Mouse (Mus musculus): ENCODE results near the gene Capn2. TPM values are rescaled to one million over a fixed set of nuclear protein-coding genes. Genes with fewer than 3 reads are reported as not detected.

The Capn2 gene
- polyA plus RNA-seq, 1 experiment from 2014 or later: 116 TPM

DNA sequence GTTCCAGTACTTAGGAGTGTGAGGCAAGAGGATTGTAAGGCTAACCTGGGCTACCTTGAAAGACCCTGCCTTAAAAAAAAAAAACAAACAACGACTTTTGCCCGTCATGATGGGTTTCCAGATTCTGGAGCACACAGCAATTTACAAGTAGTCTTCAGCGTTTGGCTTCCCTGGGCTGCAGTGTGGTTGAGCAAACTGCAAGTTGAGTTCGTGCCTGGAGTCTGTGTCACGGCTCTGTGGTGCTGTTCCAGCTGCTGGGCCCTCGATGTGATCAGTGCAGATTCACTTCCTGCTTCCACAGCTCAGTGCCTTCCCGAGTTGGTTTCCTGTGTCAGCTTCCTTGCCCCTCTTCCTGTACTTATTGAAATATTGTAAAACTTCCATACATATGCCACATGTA lies 56.1 kb downstream of the Capn2 start:
- Histone ChIP-seq H3K27me3 (ENCODE audit: insufficient read depth, low read length) (no peaks in the 10 kb centered on the region), H3K36me3 (ENCODE audit: insufficient read depth) (peaks cover 38% of the 10 kb centered on the region), H3K4me1 (ENCODE audit: insufficient read depth) (peaks cover 2% of the 10 kb centered on the region; the same call in 1 of the 2 replicates), H3K4me2 (no peak overlapping the region), H3K9ac (peak overlapping the region; percentile 13; the same call in 1 of the 2 replicates), H3K9me3 (ENCODE audit: low read depth, low read length) (no peaks in the 10 kb centered on the region), H3K27ac (ENCODE audit: low read depth) (peak overlapping the region; percentile 81), H3K4me3 (ENCODE audit: low read depth, low read length) (no peak overlapping the region)
- ATAC-seq (ENCODE audit: insufficient read depth) (no peak), DNase-seq (peak; percentile 50)
- WGBS: 20% methylated on average over 7 of the region's 7 CpGs
- no peak for TF ChIP-seq CTCF (IDR thresholded peaks at IDR 0.05; ENCODE audit: low read depth)

- Histone ChIP-seq H3K36me3 (ENCODE audit: insufficient read depth) (peaks cover 44% of the 10 kb centered on the region), H3K27ac (ENCODE audit: low read depth) (peak overlapping the region; percentile 81), H3K9ac (peak overlapping the region; percentile 13; the same call in 1 of the 2 replicates), H3K4me1 (ENCODE audit: insufficient read depth) (peaks cover 2% of the 10 kb centered on the region; the same call in 1 of the 2 replicates), H3K4me2 (no peak overlapping the region), H3K4me3 (ENCODE audit: low read depth, low read length) (no peak overlapping the region), H3K9me3 (ENCODE audit: low read depth, low read length) (no peaks in the 10 kb centered on the region), H3K27me3 (ENCODE audit: insufficient read depth, low read length) (no peaks in the 10 kb centered on the region)
- DNase-seq (peak; percentile 72), ATAC-seq (ENCODE audit: insufficient read depth) (peak; percentile 67; the same call in 1 of the 2 replicates)
- no peak for TF ChIP-seq CTCF (IDR thresholded peaks at IDR 0.05; ENCODE audit: low read depth)
- 43% methylated on average over 13 of the region's 13 CpGs for WGBS
Observed at GRCm38 (mm10) chr1:182460291-182461244, 56.8 kb downstream of the Capn2 start.

DNA sequence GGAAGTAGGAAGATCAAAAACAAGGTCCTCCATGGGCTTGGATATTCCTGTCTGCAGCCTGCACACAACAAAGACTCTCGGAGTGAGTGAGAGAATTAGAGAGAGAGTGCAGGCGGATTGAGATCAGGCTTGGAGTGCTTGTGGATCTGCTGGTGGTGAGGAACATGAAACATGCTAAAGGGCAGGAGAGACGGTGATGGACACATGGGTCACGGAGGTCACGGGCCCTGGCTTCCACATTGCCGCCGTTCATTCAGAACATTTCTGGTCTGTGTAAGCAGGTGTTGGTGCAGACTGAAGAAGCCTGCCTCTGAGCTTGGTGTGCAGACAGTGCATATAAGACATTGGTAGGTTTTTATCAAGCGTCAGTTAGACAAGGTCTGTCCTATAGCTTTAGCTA lies 58.0 kb downstream of the Capn2 start:
- H3K4me1 ChIP-seq (ENCODE audit: insufficient read depth): peaks cover 2% of the 10 kb centered on the region; the same call in 1 of the 2 replicates

GRCm38 (mm10) chr1:182458556-182458955 lies 58.9 kb downstream of the Capn2 start:
- Histone ChIP-seq H3K4me3 (ENCODE audit: low read depth, low read length) (no peak overlapping the region), H3K36me3 (ENCODE audit: insufficient read depth) (peaks cover 56% of the 10 kb centered on the region), H3K9ac (no peak overlapping the region), H3K27ac (ENCODE audit: low read depth) (no peak overlapping the region), H3K9me3 (ENCODE audit: low read depth, low read length) (no peaks in the 10 kb centered on the region), H3K4me1 (ENCODE audit: insufficient read depth) (peaks cover 2% of the 10 kb centered on the region; the same call in 1 of the 2 replicates), H3K4me2 (no peak overlapping the region), H3K27me3 (ENCODE audit: insufficient read depth, low read length) (no peaks in the 10 kb centered on the region)
- DNase-seq (no peak), ATAC-seq (ENCODE audit: insufficient read depth) (no peak)
- TF ChIP-seq CTCF (IDR thresholded peaks at IDR 0.05; ENCODE audit: low read depth): no peak
- 84% methylated on average over 19 of the region's 19 CpGs for WGBS

More for the DNA sequence above, 58.0 kb downstream of the Capn2 start:
- ATAC-seq (ENCODE audit: insufficient read depth) (no peak), DNase-seq (no peak)
- peaks cover 51% of the 10 kb centered on the region for H3K36me3 ChIP-seq (ENCODE audit: insufficient read depth)
- WGBS: 67% methylated on average over 8 of the region's 8 CpGs
- H3K9ac ChIP-seq: no peak overlapping the region
- no peaks in the 10 kb centered on the region for H3K27me3 ChIP-seq (ENCODE audit: insufficient read depth, low read length)
- no peak overlapping the region for H3K4me3 ChIP-seq (ENCODE audit: low read depth, low read length)
- no peak for TF ChIP-seq CTCF (IDR thresholded peaks at IDR 0.05; ENCODE audit: low read depth)
- no peak overlapping the region for H3K27ac ChIP-seq (ENCODE audit: low read depth)
- H3K4me2 ChIP-seq: no peak overlapping the region
- H3K9me3 ChIP-seq (ENCODE audit: low read depth, low read length): no peaks in the 10 kb centered on the region

- Histone ChIP-seq H3K27ac (ENCODE audit: low read depth) (no peak overlapping the region; the same call in 1 of the 2 replicates), H3K36me3 (ENCODE audit: insufficient read depth) (peaks cover 59% of the 10 kb centered on the region), H3K9me3 (ENCODE audit: low read depth, low read length) (no peaks in the 10 kb centered on the region), H3K4me2 (no peak overlapping the region), H3K4me3 (ENCODE audit: low read depth, low read length) (no peak overlapping the region), H3K4me1 (ENCODE audit: insufficient read depth) (no peaks in the 10 kb centered on the region), H3K27me3 (ENCODE audit: insufficient read depth, low read length) (no peaks in the 10 kb centered on the region), H3K9ac (no peak overlapping the region)
- ATAC-seq (ENCODE audit: insufficient read depth) (no peak), DNase-seq (no peak)
- WGBS: 76% methylated on average over 2 of the region's 2 CpGs
- TF ChIP-seq CTCF (IDR thresholded peaks at IDR 0.05; ENCODE audit: low read depth): no peak
Observed at GRCm38 (mm10) chr1:182455080-182455479, 62.3 kb downstream of the Capn2 start.

DNA sequence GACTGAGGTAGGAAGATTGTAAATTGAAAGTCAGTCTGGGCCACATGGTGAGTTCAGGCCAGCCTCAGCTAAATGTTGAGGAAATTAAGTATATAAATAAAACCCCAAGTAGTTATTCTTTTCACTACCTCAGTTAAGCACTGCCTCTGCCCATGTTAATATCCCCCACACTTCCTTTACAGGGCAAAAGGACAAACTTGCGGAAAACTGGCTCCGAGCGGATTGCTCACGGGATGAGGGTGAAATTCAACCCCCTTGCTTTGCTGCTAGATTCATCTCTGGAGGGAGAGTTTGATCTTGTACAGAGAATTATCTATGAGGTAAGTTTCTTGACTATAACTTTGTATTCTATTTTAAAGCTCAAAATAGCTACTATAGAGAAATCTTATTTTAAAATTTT lies 64.9 kb downstream of the Capn2 start:
- no peak for ATAC-seq (ENCODE audit: insufficient read depth)
- no peak overlapping the region for H3K4me3 ChIP-seq (ENCODE audit: low read depth, low read length)
- H3K36me3 ChIP-seq (ENCODE audit: insufficient read depth): peaks cover 64% of the 10 kb centered on the region
- H3K9me3 ChIP-seq (ENCODE audit: low read depth, low read length): no peaks in the 10 kb centered on the region
- no peak overlapping the region for H3K4me2 ChIP-seq
- no peak for TF ChIP-seq CTCF (IDR thresholded peaks at IDR 0.05; ENCODE audit: low read depth)
- H3K9ac ChIP-seq: no peak overlapping the region
- 77% methylated on average over 4 of the region's 4 CpGs for WGBS
- DNase-seq: no peak
- H3K27ac ChIP-seq (ENCODE audit: low read depth): no peak overlapping the region
- H3K4me1 ChIP-seq (ENCODE audit: insufficient read depth): no peaks in the 10 kb centered on the region
- no peaks in the 10 kb centered on the region for H3K27me3 ChIP-seq (ENCODE audit: insufficient read depth, low read length)
